Mouse (Mus musculus): ENCODE measurements at regions not wholly inside any gene's neighbourhood (a gene's known extent, or its start where the extent isn't known, plus 50 kb on each side); places are given as distances from the start of the nearest gene placed in this dataset.

- Histone ChIP-seq H3K4me3 (replicated peaks) (no peak overlapping the region), H3K4me2 (no peak overlapping the region), H3K9ac (replicated peaks) (no peak overlapping the region), H3K9me3 (no peaks in the 10 kb centered on the region), H3K4me1 (replicated peaks) (no peaks in the 10 kb centered on the region), H3K27ac (no peak overlapping the region), H3K27me3 (no peaks in the 10 kb centered on the region), H3K36me3 (no peaks in the 10 kb centered on the region)
- WGBS: 88% methylated on average over 5 of the region's 5 CpGs
- no peak for ATAC-seq (ENCODE audit: insufficient number of reproducible peaks, insufficient read depth, low FRiP score, low TSS enrichment, low read depth)
Observed at GRCm38 (mm10) chr1:20679744-20680341, 50.9 kb upstream of the Il17a start.

GRCm38 (mm10) chr1:20680553-20680952, 50.2 kb upstream of the Il17a start:
- Histone ChIP-seq H3K9me3 (no peaks in the 10 kb centered on the region), H3K4me3 (replicated peaks) (no peak overlapping the region), H3K36me3 (no peaks in the 10 kb centered on the region), H3K4me2 (no peak overlapping the region), H3K27ac (no peak overlapping the region), H3K4me1 (replicated peaks) (no peaks in the 10 kb centered on the region), H3K9ac (replicated peaks) (no peak overlapping the region), H3K27me3 (no peaks in the 10 kb centered on the region)
- no peak for ATAC-seq (ENCODE audit: insufficient number of reproducible peaks, insufficient read depth, low FRiP score, low TSS enrichment, low read depth)
- 90% methylated on average over 2 of the region's 2 CpGs for WGBS

MicroRNAs encoded in the stretch of these regions (microRNA counts, 519-probe panel; counts per million panel counts)
- 7,491 counts per million, percentile 85 among the panel's probes with 10 or more counts for microRNA mmu-miR-206

Small RNA genes in the stretch of these regions (microRNA-seq; reads per million reads assigned to microRNA genes)
- 2,310 reads per million, percentile 83 among the genes with 10 or more reads in this experiment for gene Mir206
